Mouse (Mus musculus) skeletal muscle tissue, adult 2 months (tissue): ENCODE data around the gene Slc30a9.

Experiments
- DNase-seq: peaks from one replicate; pipeline ENCODE4 v3.0.0-alpha.2; 2012; ENCODE audit warnings: low read depth, low spot score

The Slc30a9 gene

GRCm38 (mm10) chr5:67311811-67312521 lies 5.2 kb downstream of the Slc30a9 start:
- DNase-seq, result no peak

- DNase-seq, result no peak
These were observed 5.7 kb downstream of the Slc30a9 start for GRCm38 (mm10) chr5:67312522-67312851.

- no peak for DNase-seq
These were observed 15.0 kb downstream of the Slc30a9 start for GRCm38 (mm10) chr5:67321656-67322268.

GRCm38 (mm10) chr5:67324032-67324431 lies 17.3 kb downstream of the Slc30a9 start:
- DNase-seq, result no peak

GRCm38 (mm10) chr5:67340811-67341210 lies 34.1 kb downstream of the Slc30a9 start:
- DNase-seq, result no peak

GRCm38 (mm10) chr5:67347060-67347459 lies 40.3 kb downstream of the Slc30a9 start:
- no peak for DNase-seq

- DNase-seq, result no peak
These were observed 42.2 kb downstream of the Slc30a9 start for GRCm38 (mm10) chr5:67348949-67349348.

- DNase-seq, result no peak
These were observed 55.6 kb downstream of the Slc30a9 start for GRCm38 (mm10) chr5:67362316-67362715.

- no peak for DNase-seq
These were observed 56.2 kb downstream of the Slc30a9 start for GRCm38 (mm10) chr5:67362931-67363330.

- DNase-seq, result no peak
These were observed 70.4 kb downstream of the Slc30a9 start for GRCm38 (mm10) chr5:67377044-67377621.

- no peak for DNase-seq
These were observed 74.9 kb downstream of the Slc30a9 start for GRCm38 (mm10) chr5:67381690-67382089.

GRCm38 (mm10) chr5:67382556-67382955 lies 75.8 kb downstream of the Slc30a9 start:
- no peak for DNase-seq

- no peak for DNase-seq
These were observed 87.2 kb downstream of the Slc30a9 start for GRCm38 (mm10) chr5:67393951-67394350.

GRCm38 (mm10) chr5:67395211-67395851 lies 88.6 kb downstream of the Slc30a9 start:
- DNase-seq, result no peak

- no peak for DNase-seq
These were observed 90.4 kb downstream of the Slc30a9 start for GRCm38 (mm10) chr5:67397186-67397585.

GRCm38 (mm10) chr5:67399876-67400607 lies 93.3 kb downstream of the Slc30a9 start:
- no peak for DNase-seq

GRCm38 (mm10) chr5:67400608-67401480 lies 94.1 kb downstream of the Slc30a9 start:
- no peak for DNase-seq

GRCm38 (mm10) chr5:67401612-67402011 lies 94.9 kb downstream of the Slc30a9 start:
- DNase-seq, result no peak

GRCm38 (mm10) chr5:67404380-67404779 lies 97.6 kb downstream of the Slc30a9 start:
- no peak for DNase-seq

- no peak for DNase-seq
These were observed 98.2 kb downstream of the Slc30a9 start for GRCm38 (mm10) chr5:67404919-67405318.
